Mouse (Mus musculus): Measurements from ENCODE around the gene 1700014D04Rik. TPM values are rescaled to one million over a fixed set of nuclear protein-coding genes. Genes with fewer than 3 reads are reported as not detected.

1700014D04Rik gene
- total RNA-seq, 2 experiments from 2014 or later, result 0.81 TPM; not detected in 1

Other genes starting within 250 kb of the 1700014D04Rik start
- 10 to 100 TPM; 44.2 to 44.3 TPM for gene Agtpbp1, start 161.5 kb downstream of the 1700014D04Rik start, total RNA-seq (2021)
- gene Naa35, start 161.5 kb downstream of the 1700014D04Rik start, total RNA-seq (2021), result 10 to 100 TPM; 67.8 to 74.0 TPM
- 10 to 100 TPM; 18.5 to 22.7 TPM for gene Golm1, start 70.9 kb downstream of the 1700014D04Rik start, total RNA-seq (2021)
- gene 4921517D22Rik, start 52.6 kb downstream of the 1700014D04Rik start, total RNA-seq (2021), result not detected
- not detected for gene Spata31d1a, start 36.4 kb downstream of the 1700014D04Rik start, total RNA-seq (2021)
- gene Spata31d1b, start 34.5 kb downstream of the 1700014D04Rik start, total RNA-seq (2021), result not detected
- not detected for gene Spata31d1d, start 15.0 kb downstream of the 1700014D04Rik start, total RNA-seq (2021)
- gene Isca1, start 23.1 kb upstream of the 1700014D04Rik start, total RNA-seq (2021), result 10 to 100 TPM; 79.6 to 83.9 TPM
- not detected for gene Gm49354, start 35.5 kb upstream of the 1700014D04Rik start, total RNA-seq (2021)
- gene Tut7, start 76.4 kb upstream of the 1700014D04Rik start, total RNA-seq (2021), result 10 to 100 TPM; 78.2 to 91.7 TPM